Mouse (Mus musculus) embryonic facial prominence, embryonic 10.5 days (tissue): ENCODE data around the gene Atp13a1. TPM values are rescaled to one million over a fixed set of nuclear protein-coding genes. Genes with fewer than 3 reads are reported as not detected.

Source experiments
- DNase-seq: peaks from one replicate; pipeline ENCODE4 v3.0.0-alpha.2; 2017; ENCODE audit warnings: low spot score
- H3K27ac ChIP-seq: fragments of 300-500 bp; sonication (generic); replicated peaks from 2 replicates; pipeline ENCODE4 v1.5.1; 2016; ENCODE audit warnings: mild to moderate bottlenecking
- H3K27me3 ChIP-seq: fragments of 300-500 bp; sonication (generic); replicated peaks from 2 replicates; pipeline ENCODE4 v1.6.1; 2016; ENCODE audit warnings: low read depth, mild to moderate bottlenecking; ENCODE audit not compliant: poor library complexity, severe bottlenecking
- H3K36me3 ChIP-seq: fragments of 300-500 bp; sonication (generic); replicated peaks from 2 replicates; pipeline ENCODE4 v1.6.1; 2016; ENCODE audit warnings: mild to moderate bottlenecking, moderate library complexity
- H3K4me1 ChIP-seq: fragments of 300-500 bp; sonication (generic); 2 replicates; pipeline ENCODE4 v1.6.1; 2016
- H3K4me3 ChIP-seq: fragments of 300-500 bp; sonication (generic); 2 replicates; pipeline ENCODE4 v1.5.1; 2016; ENCODE audit warnings: mild to moderate bottlenecking, moderate library complexity
- H3K9me3 ChIP-seq: fragments of 300-500 bp; sonication (generic); 2 replicates; pipeline ENCODE4 v1.6.1; 2016; ENCODE audit warnings: mild to moderate bottlenecking
- WGBS: fragments of 180-500 bp; shearing (Covaris S2); methylation state at CpG from one replicate; pipeline ENCODE4 v1.1.7; 2016; 5-methylcytosine and 5-hydroxymethylcytosine counted together
- polyA plus RNA-seq: library from polyadenylated mRNA; unstranded; fragments of >200 nt; fragmentation: Nextera tagmentation; extraction: Ambion mirVana; gene quantifications from 2 replicates; pipeline ENCODE4 v1.2.1, GENCODE M21; 2016

Atp13a1 gene
- polyA plus RNA-seq, 1 experiment from 2014 or later = 59.8 TPM

GRCm38 (mm10) chr8:69789731-69790130 lies 1.2 kb upstream of the Atp13a1 start:
- WGBS = 72% methylated on average over 5 of the region's 5 CpGs
- H3K9me3 ChIP-seq = no peaks in the 10 kb centered on the region
- H3K4me1 ChIP-seq = peaks cover 25% of the 10 kb centered on the region
- 0 out of 2 replicates have a peak overlapping the region, but pooled peaks have one; percentile 96 for H3K27ac ChIP-seq
- no peak for DNase-seq
- H3K4me3 ChIP-seq = peak overlapping the region; percentile 100
- H3K27me3 ChIP-seq = no peaks in the 10 kb centered on the region
- H3K36me3 ChIP-seq = peaks cover 22% of the 10 kb centered on the region

GRCm38 (mm10) chr8:69790364-69790763 lies 599 bp upstream of the Atp13a1 start:
- Histone ChIP-seq H3K4me1 (peaks cover 25% of the 10 kb centered on the region), H3K27me3 (no peaks in the 10 kb centered on the region), H3K9me3 (no peaks in the 10 kb centered on the region), H3K36me3 (peaks cover 28% of the 10 kb centered on the region), H3K27ac (peak overlapping the region; percentile 96), H3K4me3 (peak overlapping the region; percentile 100)
- WGBS = 29% methylated on average over 11 of the region's 11 CpGs
- DNase-seq = peak; percentile 32

GRCm38 (mm10) chr8:69791415-69792068 lies 579 bp downstream of the Atp13a1 start:
- Histone ChIP-seq H3K4me3 (peak overlapping the region; percentile 100), H3K4me1 (peaks cover 25% of the 10 kb centered on the region), H3K36me3 (peaks cover 40% of the 10 kb centered on the region), H3K27ac (peak overlapping the region; percentile 96), H3K27me3 (no peaks in the 10 kb centered on the region), H3K9me3 (no peaks in the 10 kb centered on the region)
- WGBS = under 1% methylated on average over 48 of the region's 48 CpGs
- peak; percentile 73 for DNase-seq

- H3K27me3 ChIP-seq = no peaks in the 10 kb centered on the region
- no peak overlapping the region for H3K4me3 ChIP-seq
- DNase-seq = no peak
- H3K27ac ChIP-seq = no peak overlapping the region
- peaks cover 61% of the 10 kb centered on the region for H3K36me3 ChIP-seq
- H3K9me3 ChIP-seq = no peaks in the 10 kb centered on the region
- peaks cover 25% of the 10 kb centered on the region for H3K4me1 ChIP-seq
- 89% methylated on average over 4 of the region's 4 CpGs for WGBS
These were observed 2.7 kb downstream of the Atp13a1 start for GRCm38 (mm10) chr8:69793666-69794065.

GRCm38 (mm10) chr8:69794096-69794495 lies 3.1 kb downstream of the Atp13a1 start:
- peaks cover 66% of the 10 kb centered on the region for H3K36me3 ChIP-seq
- H3K27me3 ChIP-seq = no peaks in the 10 kb centered on the region
- H3K4me1 ChIP-seq = peaks cover 25% of the 10 kb centered on the region
- no peak overlapping the region for H3K27ac ChIP-seq
- H3K4me3 ChIP-seq = no peak overlapping the region
- no peak for DNase-seq
- 93% methylated on average over 3 of the region's 3 CpGs for WGBS
- H3K9me3 ChIP-seq = no peaks in the 10 kb centered on the region

- no peaks in the 10 kb centered on the region for H3K9me3 ChIP-seq
- H3K4me1 ChIP-seq = peaks cover 22% of the 10 kb centered on the region
- peaks cover 74% of the 10 kb centered on the region for H3K36me3 ChIP-seq
- H3K27me3 ChIP-seq = no peaks in the 10 kb centered on the region
- H3K27ac ChIP-seq = no peak overlapping the region
- DNase-seq = no peak
- WGBS = 94% methylated on average over 6 of the region's 6 CpGs
- H3K4me3 ChIP-seq = no peak overlapping the region
These were observed 3.9 kb downstream of the Atp13a1 start for GRCm38 (mm10) chr8:69794901-69795300.

- no peak overlapping the region for H3K27ac ChIP-seq
- peaks cover 93% of the 10 kb centered on the region for H3K36me3 ChIP-seq
- no peak overlapping the region for H3K4me3 ChIP-seq
- H3K9me3 ChIP-seq = no peaks in the 10 kb centered on the region
- WGBS = 95% methylated on average over 16 of the region's 16 CpGs
- H3K4me1 ChIP-seq = peaks cover 16% of the 10 kb centered on the region
- no peak for DNase-seq
- no peaks in the 10 kb centered on the region for H3K27me3 ChIP-seq
These were observed 5.9 kb downstream of the Atp13a1 start for GRCm38 (mm10) chr8:69796721-69797345.

- H3K27me3 ChIP-seq = no peaks in the 10 kb centered on the region
- H3K4me1 ChIP-seq = peaks cover 7% of the 10 kb centered on the region
- 94% methylated on average over 10 of the region's 10 CpGs for WGBS
- no peaks in the 10 kb centered on the region for H3K9me3 ChIP-seq
- H3K4me3 ChIP-seq = no peak overlapping the region
- DNase-seq = no peak
- H3K27ac ChIP-seq = no peak overlapping the region
- peaks cover 100% of the 10 kb centered on the region for H3K36me3 ChIP-seq
These were observed 6.7 kb downstream of the Atp13a1 start for GRCm38 (mm10) chr8:69797661-69798060.

- 91% methylated on average over 8 of the region's 8 CpGs for WGBS
- DNase-seq = no peak
- no peaks in the 10 kb centered on the region for H3K4me1 ChIP-seq
- H3K36me3 ChIP-seq = peaks cover 100% of the 10 kb centered on the region
- no peaks in the 10 kb centered on the region for H3K9me3 ChIP-seq
- no peak overlapping the region for H3K27ac ChIP-seq
- no peaks in the 10 kb centered on the region for H3K27me3 ChIP-seq
- no peak overlapping the region for H3K4me3 ChIP-seq
These were observed 8.3 kb downstream of the Atp13a1 start for GRCm38 (mm10) chr8:69799261-69799660.

GRCm38 (mm10) chr8:69799946-69800345 lies 9.0 kb downstream of the Atp13a1 start:
- H3K36me3 ChIP-seq = peaks cover 100% of the 10 kb centered on the region

GRCm38 (mm10) chr8:69801796-69802195 lies 10.8 kb downstream of the Atp13a1 start:
- no peaks in the 10 kb centered on the region for H3K27me3 ChIP-seq
- peaks cover 100% of the 10 kb centered on the region for H3K36me3 ChIP-seq
- no peaks in the 10 kb centered on the region for H3K4me1 ChIP-seq
- H3K4me3 ChIP-seq = no peak overlapping the region
- 90% methylated on average over 4 of the region's 4 CpGs for WGBS
- no peak for DNase-seq
- H3K27ac ChIP-seq = no peak overlapping the region
- no peaks in the 10 kb centered on the region for H3K9me3 ChIP-seq

More at GRCm38 (mm10) chr8:69799946-69800345, 9.0 kb downstream of the Atp13a1 start:
- H3K9me3 ChIP-seq = no peaks in the 10 kb centered on the region
- no peaks in the 10 kb centered on the region for H3K27me3 ChIP-seq
- H3K4me3 ChIP-seq = no peak overlapping the region
- no peak for DNase-seq
- no peaks in the 10 kb centered on the region for H3K4me1 ChIP-seq
- 92% methylated on average over 5 of the region's 5 CpGs for WGBS
- H3K27ac ChIP-seq = no peak overlapping the region

GRCm38 (mm10) chr8:69802216-69802615 lies 11.3 kb downstream of the Atp13a1 start:
- no peaks in the 10 kb centered on the region for H3K4me1 ChIP-seq
- no peaks in the 10 kb centered on the region for H3K9me3 ChIP-seq
- no peak overlapping the region for H3K27ac ChIP-seq
- H3K4me3 ChIP-seq = no peak overlapping the region
- H3K27me3 ChIP-seq = no peaks in the 10 kb centered on the region
- no peak for DNase-seq
- peaks cover 100% of the 10 kb centered on the region for H3K36me3 ChIP-seq

- WGBS = 97% methylated on average over 7 of the region's 7 CpGs
- no peak overlapping the region for H3K27ac ChIP-seq
- peaks cover 3% of the 10 kb centered on the region for H3K4me1 ChIP-seq
- peaks cover 100% of the 10 kb centered on the region for H3K36me3 ChIP-seq
- no peak for DNase-seq
- H3K27me3 ChIP-seq = no peaks in the 10 kb centered on the region
- H3K9me3 ChIP-seq = no peaks in the 10 kb centered on the region
- H3K4me3 ChIP-seq = no peak overlapping the region
These were observed 12.4 kb downstream of the Atp13a1 start for GRCm38 (mm10) chr8:69803366-69803765.
